ENCODE assay signal across 12 mouse cellular contexts in the genomic region with DNA sequence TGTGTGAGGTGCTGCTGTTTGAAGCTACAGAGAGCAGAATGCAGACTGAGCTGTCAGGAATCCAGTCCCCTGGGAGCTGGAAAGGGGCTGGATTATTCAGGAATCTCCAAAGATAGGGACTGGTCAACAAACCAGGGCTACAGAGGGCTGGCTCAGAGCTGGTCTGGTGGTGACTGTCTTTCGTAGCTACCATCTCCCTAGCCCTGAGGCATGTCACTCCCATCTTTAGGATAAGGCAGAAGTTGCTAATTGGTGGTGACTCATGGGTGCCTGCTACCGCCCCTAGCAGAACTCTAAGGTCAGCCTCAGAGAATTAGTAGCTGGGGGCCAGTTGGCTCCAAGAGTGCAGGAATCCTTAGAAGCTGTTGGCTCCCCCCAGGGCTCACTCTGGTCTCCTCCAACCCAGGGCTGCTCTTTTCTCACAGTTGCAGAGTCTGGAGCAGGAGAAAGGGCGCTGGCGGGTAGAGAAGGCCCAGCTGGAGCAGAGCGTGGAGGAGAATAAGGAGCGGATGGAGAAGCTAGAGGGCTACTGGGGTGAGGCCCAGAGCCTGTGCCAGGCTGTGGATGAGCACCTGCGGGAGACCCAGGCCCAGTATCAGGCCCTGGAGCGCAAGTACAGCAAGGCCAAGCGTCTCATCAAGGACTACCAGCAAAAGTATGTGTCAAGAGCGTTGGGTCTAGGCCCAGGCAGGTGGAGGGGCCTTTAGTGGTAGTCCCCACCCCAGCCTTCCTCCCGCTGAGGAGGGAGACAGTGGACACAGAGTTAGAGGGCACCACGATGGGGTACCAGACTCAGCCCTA. TPM values are rescaled to one million over a fixed set of nuclear protein-coding genes. Genes with fewer than 3 reads are reported as not detected.
DNase-seq lines count a peak whose midpoint lies in the region; ATAC-seq and TF ChIP-seq lines count a peak whose summit lies in the region.
"Had no signal": no experiment of that assay in that cellular context is flagged by ENCODE, and none has a peak within 500 bp of the region (broad histone marks: within the 10 kb centered on the region; RNA-seq: fewer than 3 reads in every experiment).

No protein-coding gene starts in this region.

- no peak for DNase-seq in hindbrain, embryonic 11.5 days (ENCODE audit: low spot score)
- no peak for DNase-seq in urinary bladder, postnatal 14 days (ENCODE audit: low spot score)
- DNase-seq in left cerebral cortex, adult 18-20 months (ENCODE audit: low spot score in 2 of 2) = no peak
- no peak for DNase-seq in spleen, postnatal 10 days (ENCODE audit: low spot score in 2 of 2)
- DNase-seq: layer of hippocampus, adult 9-11 months had no signal

- no peak for ATAC-seq in hindbrain, embryonic 11.5 days (ENCODE audit: low FRiP score)
- ATAC-seq in hindbrain, embryonic 16.5 days = no peak
- no peak for ATAC-seq in embryonic facial prominence, embryonic 13.5 days (ENCODE audit: insufficient number of reproducible peaks, insufficient read depth, low FRiP score, low TSS enrichment, low read depth)
- no peak for ATAC-seq in limb, embryonic 15.5 days (ENCODE audit: insufficient number of reproducible peaks, low FRiP score, low TSS enrichment, low read depth)

- no peak overlapping the region for H3K9ac ChIP-seq in hindbrain, embryonic 11.5 days (ENCODE audit: low read depth, low read length)
- no peak overlapping the region for H3K9ac ChIP-seq in hindbrain, embryonic 16.5 days (ENCODE audit: low read depth, low read length)
- H3K9ac ChIP-seq in embryonic facial prominence, embryonic 13.5 days = peak overlapping the region; percentile 17
- H3K9ac ChIP-seq in limb, embryonic 15.5 days = no peak overlapping the region

- peaks cover 12% of the 10 kb centered on the region; the same call in 1 of the 2 replicates for H3K36me3 ChIP-seq in hindbrain, embryonic 11.5 days (ENCODE audit: control insufficient read depth, insufficient read depth, low read length)
- peaks cover 42% of the 10 kb centered on the region for H3K36me3 ChIP-seq in hindbrain, embryonic 16.5 days (ENCODE audit: control insufficient read depth, insufficient read depth, low read length)
- peaks cover 41% of the 10 kb centered on the region for H3K36me3 ChIP-seq in C2C12 (ENCODE audit: control insufficient read depth, insufficient read depth)
- H3K36me3 ChIP-seq in embryonic facial prominence, embryonic 13.5 days = peaks cover 66% of the 10 kb centered on the region
- peaks cover 65% of the 10 kb centered on the region for H3K36me3 ChIP-seq in limb, embryonic 15.5 days

- H3K79me2 ChIP-seq in C2C12 (ENCODE audit: control insufficient read depth, insufficient read depth) = no peaks in the 10 kb centered on the region

- no peak overlapping the region for H3K4me3 ChIP-seq in hindbrain, embryonic 11.5 days (ENCODE audit: low read depth, low read length)
- no peak overlapping the region for H3K4me3 ChIP-seq in hindbrain, embryonic 16.5 days (ENCODE audit: low read length)
- H3K4me3 ChIP-seq in C2C12 (ENCODE audit: insufficient read depth, poor library complexity, severe bottlenecking) = no peak overlapping the region
- no peak overlapping the region for H3K4me3 ChIP-seq in embryonic facial prominence, embryonic 13.5 days
- H3K4me3 ChIP-seq in limb, embryonic 15.5 days = no peak overlapping the region

- no peaks in the 10 kb centered on the region for H3K79me3 ChIP-seq in C2C12 (ENCODE audit: low read depth)

- no peaks in the 10 kb centered on the region for H3K9me3 ChIP-seq in hindbrain, embryonic 11.5 days (ENCODE audit: control insufficient read depth, low read length)
- H3K9me3 ChIP-seq in hindbrain, embryonic 16.5 days (ENCODE audit: control insufficient read depth, low read length) = no peaks in the 10 kb centered on the region
- no peaks in the 10 kb centered on the region for H3K9me3 ChIP-seq in embryonic facial prominence, embryonic 13.5 days
- no peaks in the 10 kb centered on the region for H3K9me3 ChIP-seq in limb, embryonic 15.5 days
- H3K9me3 ChIP-seq: G1E had no signal

- peak overlapping the region; percentile 9; the same call in 1 of the 2 replicates for H3K27ac ChIP-seq in hindbrain, embryonic 11.5 days (ENCODE audit: low read depth, low read length)
- H3K27ac ChIP-seq in hindbrain, embryonic 16.5 days (ENCODE audit: low read depth, low read length) = no peak overlapping the region; the same call in 1 of the 2 replicates
- H3K27ac ChIP-seq in embryonic facial prominence, embryonic 13.5 days = peak overlapping the region; percentile 11; the same call in 1 of the 2 replicates
- H3K27ac ChIP-seq in limb, embryonic 15.5 days = peak overlapping the region; percentile 3; the same call in 1 of the 2 replicates

- no peak overlapping the region for H3K4me2 ChIP-seq in hindbrain, embryonic 11.5 days (replicated peaks; ENCODE audit: low read depth, low read length)
- H3K4me2 ChIP-seq in hindbrain, embryonic 16.5 days (ENCODE audit: low read length) = no peak overlapping the region; the same call in 1 of the 2 replicates
- no peak overlapping the region for H3K4me2 ChIP-seq in embryonic facial prominence, embryonic 13.5 days
- H3K4me2 ChIP-seq in limb, embryonic 15.5 days = no peak overlapping the region

- peak overlapping the region; percentile 10 for H3ac ChIP-seq in C2C12 (ENCODE audit: control insufficient read depth, insufficient read length, low read depth)

- WGBS in hindbrain, embryonic 11.5 days = 86% methylated on average over 12 of the region's 12 CpGs
- 83% methylated on average over 12 of the region's 12 CpGs for WGBS in hindbrain, embryonic 16.5 days
- 83% methylated on average over 12 of the region's 12 CpGs for WGBS in embryonic facial prominence, embryonic 13.5 days
- 80% methylated on average over 12 of the region's 12 CpGs for WGBS in limb, embryonic 15.5 days

- no peak for TF ChIP-seq CTCF in C2C12 (IDR thresholded peaks at IDR 0.05; ENCODE audit: control insufficient read depth, insufficient read depth, insufficient read length)

- H3K4me1 ChIP-seq in hindbrain, embryonic 11.5 days (replicated peaks; ENCODE audit: control insufficient read depth, insufficient read depth, low read length) = peaks cover 18% of the 10 kb centered on the region
- peaks cover 38% of the 10 kb centered on the region for H3K4me1 ChIP-seq in hindbrain, embryonic 16.5 days (ENCODE audit: control insufficient read depth, insufficient read depth, low read depth, low read length)
- peaks cover 48% of the 10 kb centered on the region for H3K4me1 ChIP-seq in embryonic facial prominence, embryonic 13.5 days
- peaks cover 45% of the 10 kb centered on the region for H3K4me1 ChIP-seq in limb, embryonic 15.5 days

- no peaks in the 10 kb centered on the region for H3K27me3 ChIP-seq in hindbrain, embryonic 11.5 days (ENCODE audit: control insufficient read depth, insufficient read depth, low read length)
- H3K27me3 ChIP-seq in hindbrain, embryonic 16.5 days (replicated peaks; ENCODE audit: control insufficient read depth, insufficient read depth, low read length) = no peaks in the 10 kb centered on the region
- no peaks in the 10 kb centered on the region for H3K27me3 ChIP-seq in C2C12 (ENCODE audit: control insufficient read depth, insufficient read depth, insufficient read length)
- H3K27me3 ChIP-seq in embryonic facial prominence, embryonic 13.5 days = no peaks in the 10 kb centered on the region
- H3K27me3 ChIP-seq in limb, embryonic 15.5 days = no peaks in the 10 kb centered on the region

RNA-seq across cellular contexts. Expression of a gene that starts 5.3 kb away (rescaled TPM):
- 46.1 and 47.6 TPM in 2 replicates for polyA plus RNA-seq in hindbrain, embryonic 11.5 days (2014; fragmentation: Nextera tagmentation; extraction: Ambion mirVana)
- 160 and 181 TPM in 2 replicates for polyA plus RNA-seq in hindbrain, embryonic 16.5 days (2015; fragmentation: Nextera tagmentation; extraction: Ambion mirVana)
- 14.0 TPM for polyA plus RNA-seq in C2C12 (2012; fragmentation: generic; extraction: Trizol)
- 36.2 and 36.8 TPM in 2 replicates for polyA plus RNA-seq in embryonic facial prominence, embryonic 13.5 days (2015; fragmentation: Nextera tagmentation; extraction: Ambion mirVana)
- 21.4 and 25.1 TPM in 2 replicates for polyA plus RNA-seq in limb, embryonic 15.5 days (2015; fragmentation: Nextera tagmentation; extraction: Ambion mirVana)
- total RNA-seq in left cerebral cortex, adult 18-20 months (2021) = 10 to 100 TPM; 25.8 to 33.7 TPM

RNA-seq across cellular contexts. Expression of a gene that starts 13.5 kb away (rescaled TPM):
- 12.4 and 16.2 TPM in 2 replicates for polyA plus RNA-seq in hindbrain, embryonic 11.5 days (2014; fragmentation: Nextera tagmentation; extraction: Ambion mirVana)
- polyA plus RNA-seq in hindbrain, embryonic 16.5 days (2015; fragmentation: Nextera tagmentation; extraction: Ambion mirVana) = 17.8 and 18.8 TPM in 2 replicates
- polyA plus RNA-seq in C2C12 (2012; fragmentation: generic; extraction: Trizol) = 31.8 TPM
- polyA plus RNA-seq in embryonic facial prominence, embryonic 13.5 days (2015; fragmentation: Nextera tagmentation; extraction: Ambion mirVana) = 13.2 and 13.5 TPM in 2 replicates
- 9.7 and 9.9 TPM in 2 replicates for polyA plus RNA-seq in limb, embryonic 15.5 days (2015; fragmentation: Nextera tagmentation; extraction: Ambion mirVana)
- 100 to 1,000 TPM; 737 to 747 TPM for total RNA-seq in left cerebral cortex, adult 18-20 months (2021)

RNA-seq across cellular contexts. Expression of a gene that starts 28.2 kb away (rescaled TPM):
- polyA plus RNA-seq in hindbrain, embryonic 11.5 days (2014; fragmentation: Nextera tagmentation; extraction: Ambion mirVana) = 0.11 and 0.29 TPM in 2 replicates
- 0.24 and 1.3 TPM in 2 replicates for polyA plus RNA-seq in hindbrain, embryonic 16.5 days (2015; fragmentation: Nextera tagmentation; extraction: Ambion mirVana)
- polyA plus RNA-seq in C2C12 (2012; fragmentation: generic; extraction: Trizol) = 5.3 TPM
- polyA plus RNA-seq in embryonic facial prominence, embryonic 13.5 days (2015; fragmentation: Nextera tagmentation; extraction: Ambion mirVana) = 1.1 and 1.5 TPM in 2 replicates
- 7.5 and 18.9 TPM in 2 replicates for polyA plus RNA-seq in limb, embryonic 15.5 days (2015; fragmentation: Nextera tagmentation; extraction: Ambion mirVana)
- total RNA-seq in left cerebral cortex, adult 18-20 months (2021) = not detected
- polyA plus RNA-seq: G1E had no signal

RNA-seq across cellular contexts. Expression of a gene that starts 36.8 kb away (rescaled TPM):
- 12.5 and 13.0 TPM in 2 replicates for polyA plus RNA-seq in hindbrain, embryonic 11.5 days (2014; fragmentation: Nextera tagmentation; extraction: Ambion mirVana)
- polyA plus RNA-seq in hindbrain, embryonic 16.5 days (2015; fragmentation: Nextera tagmentation; extraction: Ambion mirVana) = 34.6 and 42.1 TPM in 2 replicates
- polyA plus RNA-seq in C2C12 (2012; fragmentation: generic; extraction: Trizol) = 1.8 TPM
- polyA plus RNA-seq in embryonic facial prominence, embryonic 13.5 days (2015; fragmentation: Nextera tagmentation; extraction: Ambion mirVana) = 33.2 and 33.7 TPM in 2 replicates
- polyA plus RNA-seq in limb, embryonic 15.5 days (2015; fragmentation: Nextera tagmentation; extraction: Ambion mirVana) = 33.4 and 42.9 TPM in 2 replicates
- 100 to 1,000 TPM; 116 to 128 TPM for total RNA-seq in left cerebral cortex, adult 18-20 months (2021)

RNA-seq across cellular contexts. Expression of a gene that starts 36.9 kb away (rescaled TPM):
- not detected in 2 replicates for polyA plus RNA-seq in hindbrain, embryonic 11.5 days (2014; fragmentation: Nextera tagmentation; extraction: Ambion mirVana)
- polyA plus RNA-seq in hindbrain, embryonic 16.5 days (2015; fragmentation: Nextera tagmentation; extraction: Ambion mirVana) = not detected in 2 replicates
- polyA plus RNA-seq in C2C12 (2012; fragmentation: generic; extraction: Trizol) = not detected
- not detected in 2 replicates for polyA plus RNA-seq in embryonic facial prominence, embryonic 13.5 days (2015; fragmentation: Nextera tagmentation; extraction: Ambion mirVana)
- polyA plus RNA-seq in limb, embryonic 15.5 days (2015; fragmentation: Nextera tagmentation; extraction: Ambion mirVana) = 0.42 TPM in 1 of 2 replicates, not detected in the other
- not detected for total RNA-seq in left cerebral cortex, adult 18-20 months (2021)
- total RNA-seq: G1E had no signal
- polyA plus RNA-seq: brain, embryonic 14.5 days; G1E; stomach, embryonic 16.5 days had no signal
